Mouse (Mus musculus) stomach, postnatal 0 days (tissue): ENCODE results near the gene Hist1h2bp. TPM values are rescaled to one million over a fixed set of nuclear protein-coding genes. Genes with fewer than 3 reads are reported as not detected.
A peak's percentile ranks its signal among the peaks of the same experiment; 100 is the strongest.
"Not testable (repeated sequence)": the region's sequence is repeated elsewhere in the genome, so short reads cannot be mapped to it uniquely, and the experiment has no call there.

Source experiments
- ATAC-seq: fragments of 200-750 bp; cut with Nextera tagmentation; 2 replicates; pipeline ENCODE4 v1.8.0; 2017; ENCODE audit not compliant: low FRiP score, low TSS enrichment
- DNase-seq: peaks from one replicate; pipeline ENCODE4 v3.0.0-alpha.2; 2016; ENCODE audit warnings: low spot score
- H3K27ac ChIP-seq: fragments of 300-500 bp; sonication (generic); replicated peaks from 2 replicates; pipeline ENCODE4 v1.5.1; 2014; ENCODE audit warnings: mild to moderate bottlenecking, control low read depth
- H3K27me3 ChIP-seq: fragments of 300-500 bp; sonication (generic); 2 replicates; pipeline ENCODE4 v1.6.1; 2014; ENCODE audit warnings: low read length; ENCODE audit not compliant: control insufficient read depth, insufficient read depth
- H3K36me3 ChIP-seq: fragments of 300-500 bp; sonication (generic); 2 replicates; pipeline ENCODE4 v1.6.1; 2014; ENCODE audit warnings: low read length, mixed read lengths; ENCODE audit not compliant: control insufficient read depth, insufficient read depth
- H3K4me1 ChIP-seq: fragments of 300-500 bp; sonication (generic); replicated peaks from 2 replicates; pipeline ENCODE4 v1.6.1; 2014; ENCODE audit warnings: antibody characterized with exemption; ENCODE audit not compliant: control insufficient read depth, insufficient read depth
- H3K4me2 ChIP-seq: fragments of 300-500 bp; sonication (generic); replicated peaks from 2 replicates; pipeline ENCODE4 v1.6.1; 2014; ENCODE audit warnings: low read depth, mild to moderate bottlenecking, control low read depth, moderate library complexity
- H3K4me3 ChIP-seq: fragments of 300-500 bp; sonication (generic); 2 replicates; pipeline ENCODE4 v1.5.1; 2014; ENCODE audit warnings: low read depth, low read length, control low read depth
- H3K9ac ChIP-seq: fragments of 300-500 bp; sonication (generic); 2 replicates; pipeline ENCODE4 v1.6.1; 2014; ENCODE audit warnings: mild to moderate bottlenecking, low read length, control low read depth, mixed read lengths
- H3K9me3 ChIP-seq: fragments of 300-500 bp; sonication (generic); 2 replicates; pipeline ENCODE4 v1.6.1; 2016; ENCODE audit warnings: low read length; ENCODE audit not compliant: control insufficient read depth
- CTCF ChIP-seq: IDR thresholded peaks from 2 replicates; pipeline ENCODE4 v1.5.1; 2016; ENCODE audit warnings: antibody characterized with exemption, low read depth, mild to moderate bottlenecking, moderate library complexity
- EP300 ChIP-seq: optimal IDR thresholded peaks from 2 replicates; pipeline ENCODE3; 2016; ENCODE audit warnings: antibody characterized with exemption
- WGBS: fragments of 180-500 bp; shearing (Covaris S2); extraction: QIAGEN DNeasy Blood & Tissue Kit; methylation state at CpG from one replicate; pipeline ENCODE4 v1.1.7; 2014; 5-methylcytosine and 5-hydroxymethylcytosine counted together
- polyA plus RNA-seq: library from polyadenylated mRNA; unstranded; fragments of >200 nt; fragmentation: Nextera tagmentation; extraction: Ambion mirVana; gene quantifications from 2 replicates; pipeline ENCODE4 v1.2.1, GENCODE M21; 2015

Gene Hist1h2bp
- polyA plus RNA-seq, result 0.54 and 2.0 TPM in 2 replicates

- peak within 1 kb of the TSS; percentile 28 for H3K4me3 ChIP-seq
- H3K4me2 ChIP-seq, result peak within 1 kb of the TSS; percentile 50
- TF ChIP-seq EP300, result peak; percentile 40
- H3K27me3 ChIP-seq, H3K9me3 ChIP-seq, H3K36me3 ChIP-seq, H3K4me1 ChIP-seq: not testable (repeated sequence)
- H3K9ac ChIP-seq, result peak within 1 kb of the TSS; percentile 38; the same call in 1 of the 2 replicates
- peak; percentile 85 for DNase-seq
- peak; percentile 93 for ATAC-seq
- under 1% methylated on average over 35 of the region's 63 CpGs for WGBS
- H3K27ac ChIP-seq, result peak within 1 kb of the TSS; percentile 79
Observed at GRCm38 (mm10) chr13:21786899-21787629, at the start of gene Hist1h2bp, which contains the start of gene Hist1h2an. Gene Hist1h2bp (plus strand): TSS chr13:21787461. Gene Hist1h2an (minus strand): TSS chr13:21787218.

GRCm38 (mm10) chr13:21745006-21745405, 42.3 kb upstream of the Hist1h2bp start:
- Histone ChIP-seq H3K27ac (no peak overlapping the region), H3K4me2 (no peak overlapping the region), H3K4me3 (no peak overlapping the region), H3K36me3 (no peaks in the 10 kb centered on the region), H3K4me1 (no peaks in the 10 kb centered on the region), H3K27me3 (no peaks in the 10 kb centered on the region), H3K9ac (no peak overlapping the region), H3K9me3 (no peaks in the 10 kb centered on the region)
- ATAC-seq (no peak), DNase-seq (no peak)
- 34% methylated on average over 1 of the region's 1 CpGs for WGBS
- TF ChIP-seq EP300, result no peak
- no peak for TF ChIP-seq CTCF

GRCm38 (mm10) chr13:21749387-21750158, 37.7 kb upstream of the Hist1h2bp start:
- Histone ChIP-seq H3K36me3 (no peaks in the 10 kb centered on the region), H3K4me3 (peak overlapping the region; percentile 43), H3K4me1 (no peaks in the 10 kb centered on the region), H3K27ac (peak overlapping the region; percentile 13; the same call in 1 of the 2 replicates), H3K9me3 (no peaks in the 10 kb centered on the region), H3K9ac (peak overlapping the region; percentile 54), H3K27me3 (no peaks in the 10 kb centered on the region), H3K4me2 (peak overlapping the region; percentile 55)
- ATAC-seq, result no peak
- no peak for DNase-seq
- TF ChIP-seq EP300 (no peak), CTCF (no peak)
- WGBS, result 4% methylated on average over 5 of the region's 5 CpGs

- peak; percentile 85 for DNase-seq
- Histone ChIP-seq H3K9ac (peak within 1 kb of the TSS; percentile 54), H3K4me3 (peak within 1 kb of the TSS; percentile 43), H3K4me2 (peak within 1 kb of the TSS; percentile 55), H3K27ac (peak within 1 kb of the TSS; percentile 65)
- not testable (repeated sequence) for H3K27me3 ChIP-seq, H3K36me3 ChIP-seq, H3K9me3 ChIP-seq, H3K4me1 ChIP-seq
- peak; percentile 85 for ATAC-seq
- 1% methylated on average over 46 of the region's 56 CpGs for WGBS
Observed at GRCm38 (mm10) chr13:21750159-21751017, 36.9 kb upstream of the Hist1h2bp start, which contains the start of gene Hist1h4k. Gene Hist1h4k (minus strand): TSS chr13:21750505.

GRCm38 (mm10) chr13:21751417-21751816, 35.8 kb upstream of the Hist1h2bp start:
- Histone ChIP-seq H3K9ac (no peak overlapping the region), H3K4me2 (no peak overlapping the region), H3K4me3 (no peak overlapping the region), H3K27ac (no peak overlapping the region), H3K27me3 (no peaks in the 10 kb centered on the region), H3K36me3 (no peaks in the 10 kb centered on the region), H3K4me1 (no peaks in the 10 kb centered on the region), H3K9me3 (no peaks in the 10 kb centered on the region)
- DNase-seq (no peak), ATAC-seq (no peak)
- no peak for TF ChIP-seq EP300
- TF ChIP-seq CTCF, result no peak
